Mouse (Mus musculus) hindbrain, postnatal 0 days (tissue): Measurements from ENCODE around the gene Pex16. TPM values are rescaled to one million over a fixed set of nuclear protein-coding genes. Genes with fewer than 3 reads are reported as not detected.

ENCODE experiments used
- ATAC-seq: fragments of 200-750 bp; cut with Nextera tagmentation; 2 replicates; pipeline ENCODE4 v1.8.0; 2017; ENCODE audit warnings: mild to moderate bottlenecking, moderate TSS enrichment, moderate library complexity
- DNase-seq: peaks from one replicate; pipeline ENCODE4 v3.0.0-alpha.2; 2015; ENCODE audit warnings: low spot score
- H3K27ac ChIP-seq: fragments of 300-500 bp; sonication (generic); 2 replicates; pipeline ENCODE4 v1.5.1; 2014; ENCODE audit warnings: mild to moderate bottlenecking
- H3K27me3 ChIP-seq: fragments of 300-500 bp; sonication (generic); 2 replicates; pipeline ENCODE4 v1.6.1; 2014; ENCODE audit warnings: low read length, mixed read lengths; ENCODE audit not compliant: insufficient read depth
- H3K36me3 ChIP-seq: fragments of 300-500 bp; sonication (generic); 2 replicates; pipeline ENCODE4 v1.6.1; 2014; ENCODE audit warnings: low read length, mixed read lengths; ENCODE audit not compliant: insufficient read depth
- H3K4me1 ChIP-seq: fragments of 300-500 bp; sonication (generic); 2 replicates; pipeline ENCODE4 v1.6.1; 2014; ENCODE audit warnings: antibody characterized with exemption, low read length, mixed read lengths; ENCODE audit not compliant: insufficient read depth
- H3K4me2 ChIP-seq: fragments of 300-500 bp; sonication (generic); 2 replicates; pipeline ENCODE4 v1.6.1; 2014; ENCODE audit warnings: low read depth, mild to moderate bottlenecking, low read length, moderate library complexity, mixed read lengths
- H3K4me3 ChIP-seq: fragments of 300-500 bp; sonication (generic); 2 replicates; pipeline ENCODE4 v1.5.1; 2014; ENCODE audit warnings: low read length
- H3K9ac ChIP-seq: fragments of 300-500 bp; sonication (generic); replicated peaks from 2 replicates; pipeline ENCODE4 v1.6.1; 2014; ENCODE audit warnings: mild to moderate bottlenecking, low read length, moderate library complexity, mixed read lengths
- H3K9me3 ChIP-seq: fragments of 300-500 bp; sonication (generic); 2 replicates; pipeline ENCODE4 v1.6.1; 2016; ENCODE audit warnings: low read length, mixed read lengths
- CTCF ChIP-seq: IDR thresholded peaks from 2 replicates; pipeline ENCODE4 v1.5.1; 2016; ENCODE audit warnings: antibody characterized with exemption, control low read depth, low read depth
- WGBS: fragments of 180-500 bp; shearing (Covaris S2); extraction: QIAGEN DNeasy Blood & Tissue Kit; methylation state at CpG from one replicate; pipeline ENCODE4 v1.1.7; 2014; 5-methylcytosine and 5-hydroxymethylcytosine counted together
- polyA plus RNA-seq: library from polyadenylated mRNA; unstranded; fragments of >200 nt; fragmentation: Nextera tagmentation; extraction: Ambion mirVana; gene quantifications from 2 replicates; pipeline ENCODE4 v1.2.1, GENCODE M21; 2015
- total RNA-seq: library from RNA; depleted of rRNA; stranded (reverse); fragments of >200 nt; gene quantifications from 2 replicates; pipeline ENCODE4 v1.2.3, GENCODE M21; 2014

Pex16 gene
- total and polyA plus RNA-seq, 2 experiments from 2014 or later: 35.2 to 44.3 TPM

DNA sequence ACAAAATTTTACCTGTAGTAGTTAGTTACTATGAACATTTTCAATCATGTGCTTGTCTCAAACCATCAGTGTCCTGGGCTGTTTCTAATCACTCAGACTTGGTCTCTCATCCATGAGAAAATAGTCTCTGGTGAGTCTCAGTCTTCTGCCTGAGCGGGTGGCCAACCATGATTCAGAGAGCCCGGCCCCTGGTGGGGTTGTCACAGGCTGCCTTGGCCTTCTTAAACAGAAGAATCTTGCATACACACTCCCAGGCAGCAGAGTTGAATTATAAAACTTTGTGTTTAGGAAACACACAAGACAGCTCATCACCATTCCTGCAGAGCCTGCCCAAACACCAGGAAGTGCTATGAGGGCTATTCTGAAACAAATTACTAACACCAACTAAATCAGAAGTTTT lies 42.6 kb upstream of the Pex16 start:
- no peak overlapping the region for H3K27ac ChIP-seq
- DNase-seq: no peak

DNA sequence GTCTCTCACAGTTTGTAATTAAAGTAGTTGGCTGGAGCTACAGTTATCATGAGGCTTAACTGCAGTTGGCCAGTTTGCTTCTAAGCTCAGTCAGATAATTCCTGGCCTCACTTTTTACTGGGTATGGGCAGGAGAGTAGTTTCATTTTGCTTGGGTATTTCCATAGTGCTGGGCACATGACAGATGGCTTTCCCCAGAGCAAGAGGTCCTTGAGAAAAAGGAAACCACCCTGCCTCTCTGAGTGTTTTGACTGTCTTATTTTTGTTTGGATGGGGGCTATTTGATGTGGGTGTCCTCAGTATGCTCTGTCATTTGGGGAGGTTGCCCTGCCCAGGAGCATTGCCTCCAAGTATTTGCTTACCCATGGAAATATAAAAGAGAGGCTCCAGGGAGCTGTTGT lies 32.1 kb upstream of the Pex16 start:
- Histone ChIP-seq H3K9me3 (no peaks in the 10 kb centered on the region), H3K9ac (no peak overlapping the region), H3K4me1 (no peaks in the 10 kb centered on the region), H3K4me2 (no peak overlapping the region), H3K27me3 (no peaks in the 10 kb centered on the region), H3K4me3 (no peak overlapping the region), H3K27ac (no peak overlapping the region), H3K36me3 (peaks cover 6% of the 10 kb centered on the region)
- no peak for ATAC-seq
- no peak for TF ChIP-seq CTCF
- no peak for DNase-seq

More for the DNA sequence above, 42.6 kb upstream of the Pex16 start:
- no peaks in the 10 kb centered on the region for H3K27me3 ChIP-seq
- H3K36me3 ChIP-seq: peaks cover 20% of the 10 kb centered on the region; the same call in 1 of the 2 replicates
- TF ChIP-seq CTCF: no peak
- H3K9me3 ChIP-seq: no peaks in the 10 kb centered on the region
- no peak overlapping the region for H3K4me3 ChIP-seq
- ATAC-seq: no peak
- no peaks in the 10 kb centered on the region for H3K4me1 ChIP-seq
- H3K4me2 ChIP-seq: no peak overlapping the region
- 86% methylated on average over 2 of the region's 2 CpGs for WGBS
- H3K9ac ChIP-seq: no peak overlapping the region

DNA sequence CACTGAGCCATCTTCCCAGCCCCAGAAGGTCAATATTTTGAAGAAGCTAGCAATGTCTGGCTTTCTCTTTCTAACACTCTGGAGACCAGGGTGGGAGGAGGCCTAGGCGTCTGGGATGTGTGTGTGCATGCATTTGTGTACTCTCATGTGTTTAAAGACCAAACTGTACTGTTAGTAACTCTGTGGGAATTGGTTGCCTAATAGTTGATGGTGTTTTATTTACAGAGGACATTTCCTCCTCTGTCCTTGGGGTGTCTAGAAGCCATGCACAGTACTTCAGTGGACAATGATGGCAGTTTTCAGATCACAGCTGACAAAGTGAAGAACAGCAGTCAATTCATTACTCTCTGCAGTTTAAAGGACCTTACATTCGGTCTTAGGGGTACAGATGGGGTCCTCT lies 27.3 kb upstream of the Pex16 start:
- Histone ChIP-seq H3K27me3 (no peaks in the 10 kb centered on the region), H3K36me3 (peaks cover 28% of the 10 kb centered on the region; the same call in 1 of the 2 replicates), H3K9ac (no peak overlapping the region), H3K4me3 (no peak overlapping the region), H3K4me1 (0 out of 2 replicates have a peak, but pooled peaks cover 3% of the 10 kb centered on the region), H3K9me3 (no peaks in the 10 kb centered on the region), H3K4me2 (no peak overlapping the region), H3K27ac (no peak overlapping the region)
- no peak for ATAC-seq
- no peak for DNase-seq
- WGBS: 93% methylated on average over 2 of the region's 2 CpGs
- TF ChIP-seq CTCF: no peak

DNA sequence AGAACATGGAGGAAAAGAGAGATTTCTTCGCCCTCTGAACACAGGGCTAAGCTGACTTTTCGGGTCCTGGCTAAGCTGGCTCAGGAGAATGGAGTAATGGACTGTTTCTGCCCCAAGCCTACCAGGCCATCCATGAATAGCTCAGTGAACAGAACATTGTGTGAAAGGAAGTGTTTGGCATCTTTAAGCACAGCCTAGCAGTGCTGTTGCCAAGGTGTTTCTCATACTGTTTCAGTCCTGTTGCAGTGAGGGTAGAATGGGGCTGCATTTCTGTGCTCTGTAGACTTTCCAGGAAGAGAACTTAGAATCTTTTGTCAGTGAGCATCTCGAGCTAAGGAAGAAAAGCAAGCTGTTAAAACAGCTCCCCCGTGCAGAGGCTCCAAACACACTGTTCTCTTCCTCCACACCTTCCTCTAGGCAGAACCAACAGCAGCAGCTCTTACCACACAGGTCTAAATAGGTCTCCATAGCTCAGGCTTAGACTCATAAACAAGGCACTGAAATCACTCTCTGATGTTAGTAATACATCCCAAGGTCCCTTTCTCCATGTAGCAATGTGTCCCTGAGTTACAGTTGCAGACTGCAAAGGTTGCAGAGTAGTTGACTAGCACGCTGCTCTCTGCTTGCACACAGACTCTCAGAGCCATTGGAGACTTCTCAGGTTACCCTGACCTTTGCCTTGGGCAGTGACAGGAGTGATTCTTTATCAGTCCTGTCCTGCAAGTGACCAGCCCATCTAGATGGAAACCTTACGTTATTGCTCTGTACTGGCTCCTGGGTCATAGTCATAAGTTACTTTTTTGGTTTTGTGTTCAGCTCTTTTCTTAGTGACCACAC lies 24.7 kb upstream of the Pex16 start:
- Histone ChIP-seq H3K4me1 (0 out of 2 replicates have a peak, but pooled peaks cover 3% of the 10 kb centered on the region), H3K4me3 (no peak overlapping the region), H3K4me2 (no peak overlapping the region), H3K27me3 (no peaks in the 10 kb centered on the region), H3K9me3 (no peaks in the 10 kb centered on the region), H3K36me3 (peaks cover 27% of the 10 kb centered on the region; the same call in 1 of the 2 replicates), H3K27ac (peak overlapping the region; percentile 56; the same call in 1 of the 2 replicates), H3K9ac (no peak overlapping the region)
- no peak for TF ChIP-seq CTCF
- DNase-seq (peak; percentile 25), ATAC-seq (peak; percentile 75; the same call in 1 of the 2 replicates)
- WGBS: 63% methylated on average over 6 of the region's 6 CpGs

DNA sequence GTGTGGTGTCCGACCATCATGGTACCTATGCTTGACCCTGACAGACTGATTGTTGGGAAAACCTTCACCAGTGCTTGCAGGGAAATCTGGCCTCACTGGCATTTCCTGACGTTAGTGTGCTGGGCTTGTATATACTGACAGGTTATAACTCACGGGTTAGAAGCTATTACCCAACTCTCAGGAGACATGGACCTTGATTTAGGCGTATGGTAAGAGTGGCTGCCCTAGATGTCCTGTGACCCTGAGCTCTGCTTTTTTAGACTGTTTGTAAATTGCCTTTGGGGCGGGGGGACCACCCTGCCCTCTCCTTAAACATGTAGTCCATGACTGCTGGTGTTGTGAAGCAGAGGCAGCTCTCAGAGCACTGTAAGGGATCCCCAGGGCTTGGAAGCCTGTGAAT lies 23.8 kb upstream of the Pex16 start:
- Histone ChIP-seq H3K4me1 (0 out of 2 replicates have a peak, but pooled peaks cover 3% of the 10 kb centered on the region), H3K36me3 (peaks cover 24% of the 10 kb centered on the region; the same call in 1 of the 2 replicates), H3K9me3 (no peaks in the 10 kb centered on the region), H3K9ac (no peak overlapping the region), H3K4me2 (no peak overlapping the region), H3K27ac (no peak overlapping the region), H3K27me3 (no peaks in the 10 kb centered on the region), H3K4me3 (no peak overlapping the region)
- no peak for TF ChIP-seq CTCF
- DNase-seq: no peak
- 85% methylated on average over 5 of the region's 5 CpGs for WGBS
- no peak for ATAC-seq

DNA sequence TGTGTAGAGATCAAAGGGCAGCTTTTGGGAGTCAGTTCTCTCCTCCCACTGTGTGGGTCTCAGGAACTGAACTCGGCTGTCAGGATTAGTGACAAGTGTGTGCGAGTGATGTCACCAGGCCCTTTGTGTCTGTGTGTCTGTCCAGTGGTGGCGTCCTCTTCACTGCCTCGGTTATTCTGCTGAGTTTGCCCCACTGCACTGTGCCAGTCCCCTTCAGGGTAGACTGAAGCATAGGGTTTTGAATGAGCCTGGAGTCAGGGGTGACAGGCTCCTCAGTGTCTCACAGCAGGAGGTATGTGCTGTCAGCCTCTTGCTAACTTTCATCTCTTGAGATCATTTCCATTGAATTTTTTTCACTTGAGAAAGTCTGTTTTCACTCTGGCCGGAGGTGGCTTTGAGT lies 21.1 kb upstream of the Pex16 start:
- DNase-seq (no peak), ATAC-seq (peak; percentile 72)
- Histone ChIP-seq H3K9ac (no peak overlapping the region), H3K27me3 (no peaks in the 10 kb centered on the region), H3K36me3 (peaks cover 43% of the 10 kb centered on the region), H3K27ac (no peak overlapping the region), H3K4me3 (no peak overlapping the region), H3K4me1 (0 out of 2 replicates have a peak, but pooled peaks cover 3% of the 10 kb centered on the region), H3K4me2 (no peak overlapping the region), H3K9me3 (no peaks in the 10 kb centered on the region)
- WGBS: 22% methylated on average over 5 of the region's 5 CpGs
- no peak for TF ChIP-seq CTCF

DNA sequence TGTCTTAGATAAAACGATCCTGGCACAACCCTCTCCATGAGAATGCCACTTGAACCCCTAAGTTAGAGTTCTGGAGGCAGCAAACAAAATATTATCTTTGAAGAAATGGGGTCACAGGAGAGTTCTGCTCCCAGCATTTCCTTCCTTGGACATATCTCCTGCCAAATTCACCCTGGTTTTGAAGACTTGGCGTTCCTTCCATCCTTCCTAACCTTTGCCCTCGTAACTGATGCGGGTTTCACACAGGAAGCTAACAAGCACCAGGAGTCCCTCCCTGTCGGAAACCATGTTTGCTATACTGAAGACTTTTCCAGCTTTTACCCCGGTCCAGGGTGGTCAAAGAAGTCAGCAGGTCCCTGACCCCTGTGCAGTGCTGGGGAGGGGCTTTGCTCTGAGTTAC lies 20.3 kb upstream of the Pex16 start:
- H3K9ac ChIP-seq: no peak overlapping the region
- H3K27ac ChIP-seq: no peak overlapping the region; the same call in 1 of the 2 replicates
- TF ChIP-seq CTCF: no peak
- ATAC-seq: no peak
- DNase-seq: no peak
- 68% methylated on average over 6 of the region's 6 CpGs for WGBS
- H3K4me2 ChIP-seq: no peak overlapping the region
- H3K27me3 ChIP-seq: no peaks in the 10 kb centered on the region
- H3K4me3 ChIP-seq: no peak overlapping the region
- 0 out of 2 replicates have a peak, but pooled peaks cover 3% of the 10 kb centered on the region for H3K4me1 ChIP-seq
- H3K36me3 ChIP-seq: peaks cover 46% of the 10 kb centered on the region
- no peaks in the 10 kb centered on the region for H3K9me3 ChIP-seq
